Mouse (Mus musculus) kidney, postnatal 36 days (tissue): Measurements from ENCODE around the gene Olfr209.
"Not testable (repeated sequence)": the region's sequence is repeated elsewhere in the genome, so short reads cannot be mapped to it uniquely, and the experiment has no call there.

Source experiments
- DNase-seq, 2 experiments: peaks; one replicate each; pipeline ENCODE4 v3.0.0; 2021 to 2022; ENCODE audit warnings: mixed read lengths in 2 of 2

Gene Olfr209

DNA sequence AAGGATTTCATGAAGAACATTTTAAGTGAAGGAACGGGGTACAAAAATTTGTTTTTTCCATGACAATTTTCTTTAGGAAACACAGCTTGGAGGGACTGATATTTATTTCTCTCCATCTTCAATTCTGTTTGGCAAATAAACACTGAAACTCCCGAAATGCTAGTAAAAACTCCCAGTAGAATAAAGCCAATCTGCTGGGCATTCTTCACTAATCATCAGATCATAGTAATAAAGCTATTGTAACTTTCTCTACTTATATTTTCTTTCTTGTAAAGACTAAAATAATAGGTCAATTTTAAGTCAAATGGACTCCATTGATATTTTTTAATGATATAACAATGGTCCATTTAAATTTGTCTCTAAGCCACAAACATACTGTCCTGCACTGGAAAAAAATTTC, at the start of gene Olfr209:
Gene Olfr209, minus strand, starts transcription at position 101 of the 400 bp plus-strand sequence.
- no peak for DNase-seq

DNA sequence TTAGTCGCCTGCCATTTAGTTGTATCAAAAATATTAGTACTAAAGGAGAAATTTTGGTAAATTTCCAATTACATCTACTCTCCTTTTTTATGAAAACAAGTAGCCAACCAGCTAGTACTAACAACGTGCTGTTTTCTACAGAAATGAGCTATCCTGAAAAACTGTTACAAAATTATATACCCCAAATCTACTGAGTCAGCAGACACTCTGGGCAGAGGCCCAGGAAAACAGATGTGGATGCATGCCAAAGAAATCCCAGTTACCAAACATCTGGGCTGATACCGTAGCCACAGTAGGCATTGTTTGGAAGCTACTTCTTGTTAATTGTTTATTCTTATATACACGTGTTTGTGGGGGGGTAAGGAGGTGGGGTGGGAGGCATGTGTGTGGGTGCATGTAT, 49.7 kb upstream of the Olfr209 start:
- no peak for DNase-seq

DNA sequence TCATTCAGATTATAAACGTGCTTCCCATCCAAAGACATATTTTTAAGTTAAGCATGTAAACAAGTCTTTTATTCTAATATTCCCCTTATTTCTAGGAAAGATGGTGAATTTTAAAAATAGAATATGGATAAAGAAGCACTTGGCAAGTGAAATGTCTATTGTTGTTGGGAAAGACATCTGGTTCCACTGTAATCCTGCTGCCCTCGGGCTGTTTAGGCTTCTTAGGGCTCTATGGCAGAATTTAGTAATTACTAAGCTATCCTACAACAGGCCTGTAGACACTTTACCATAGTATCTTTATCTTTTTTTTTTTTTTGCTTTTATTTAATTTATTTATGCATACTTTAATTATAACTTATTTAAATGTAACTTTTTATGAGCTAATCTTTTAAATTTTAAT, 46.0 kb upstream of the Olfr209 start:
- no peak for DNase-seq

DNA sequence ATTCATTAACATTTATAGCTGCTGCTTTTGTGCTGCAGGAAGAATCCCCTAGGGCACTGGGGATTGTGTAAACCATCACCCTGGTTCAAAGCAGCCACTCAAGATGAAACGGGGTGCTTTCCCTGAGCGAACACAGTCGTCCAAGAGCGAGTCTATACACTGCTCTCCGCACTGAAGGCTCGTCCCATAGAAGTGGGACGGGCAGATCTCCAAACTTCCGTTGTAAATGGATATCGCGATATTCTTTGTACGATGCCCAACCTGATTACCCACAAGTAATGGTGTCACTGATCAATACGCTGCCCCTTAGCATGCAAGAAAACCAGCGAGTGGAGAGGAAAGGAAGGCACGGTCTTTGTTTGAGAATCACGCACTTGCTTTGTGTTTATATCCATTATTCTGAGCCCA, 45.6 kb upstream of the Olfr209 start:
- DNase-seq, result no peak

DNA sequence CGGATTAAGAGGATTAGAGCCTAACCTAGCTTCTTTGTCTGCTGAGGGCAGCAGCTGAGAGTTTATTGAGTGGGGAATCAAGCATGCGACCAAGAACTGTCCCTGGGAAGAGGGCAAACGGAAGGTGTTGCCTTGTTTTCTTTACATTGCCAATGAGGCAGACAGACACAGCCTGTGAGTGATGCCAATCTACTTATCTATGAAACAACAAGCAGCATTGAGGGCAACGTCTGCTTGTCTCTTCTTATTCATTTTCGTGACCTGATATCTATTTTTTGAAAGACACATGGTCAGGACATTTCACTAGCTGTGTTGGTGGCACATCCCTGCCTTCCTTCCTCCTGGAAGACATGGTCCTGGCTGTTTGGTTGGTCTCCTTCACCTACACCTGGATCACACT, 43.2 kb upstream of the Olfr209 start, which contains the start of gene Gabrr3:
Gene Gabrr3, plus strand, starts transcription at position 301 of the 400 bp plus-strand sequence.
- DNase-seq, result no peak

DNA sequence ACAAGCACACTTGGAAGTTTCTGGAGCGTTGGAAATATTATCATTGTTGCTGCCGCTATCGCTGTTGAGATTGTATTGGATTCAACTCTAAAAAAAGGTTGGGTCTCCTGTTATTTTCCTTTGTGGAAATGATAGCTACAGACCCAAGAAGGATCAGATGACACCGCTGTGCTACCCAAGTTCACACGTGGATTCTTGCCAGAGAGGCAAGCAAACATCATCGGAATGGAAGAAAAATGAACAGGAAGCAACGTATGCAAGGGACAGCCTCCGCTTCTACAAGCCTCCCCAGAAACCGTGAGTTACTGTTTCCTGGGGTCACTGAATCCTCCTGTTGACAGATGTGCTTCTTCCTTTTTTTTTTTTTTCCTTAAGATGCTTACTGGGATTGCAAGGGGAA, 41.0 kb upstream of the Olfr209 start:
- DNase-seq, result no peak

DNA sequence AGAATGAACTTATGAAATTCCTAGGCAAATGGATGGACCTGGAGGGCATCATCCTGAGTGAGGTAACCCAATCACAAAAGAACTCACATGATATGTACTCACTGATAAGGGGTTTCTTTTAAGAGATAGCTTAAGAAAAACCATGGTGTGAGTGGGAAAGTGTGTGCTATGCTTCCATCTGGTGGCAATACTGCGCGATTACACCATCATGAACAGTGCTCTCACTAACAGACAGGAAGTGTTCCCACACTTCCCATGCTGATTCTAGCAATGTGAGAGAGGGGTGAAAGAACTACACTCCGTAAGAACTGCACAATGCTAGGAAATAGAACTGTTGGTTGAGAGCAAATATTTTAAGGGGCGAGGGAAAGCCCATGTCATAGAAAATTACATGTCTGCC, 39.9 kb upstream of the Olfr209 start:
- peak; percentile 8 to 21 for DNase-seq

DNA sequence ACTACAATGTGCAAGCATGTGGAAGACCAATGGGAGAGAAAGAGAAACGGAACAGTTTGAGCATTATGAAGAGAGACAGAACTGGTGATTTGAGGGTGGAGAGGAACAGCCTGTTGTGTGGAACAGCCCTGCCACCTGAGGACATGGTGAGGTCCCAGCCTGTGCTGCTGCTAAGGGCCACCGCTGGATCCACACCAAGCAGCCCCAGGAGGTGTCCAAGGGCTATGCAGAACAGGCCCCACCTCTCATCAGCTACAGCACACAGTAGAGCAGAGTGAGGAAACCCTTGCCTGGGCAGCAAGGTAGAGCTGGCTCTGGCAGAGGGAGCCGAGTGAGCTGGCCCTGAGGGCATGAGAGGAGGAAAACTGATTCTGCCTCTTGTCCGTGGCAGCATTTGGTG, 38.2 kb upstream of the Olfr209 start:
- no peak for DNase-seq

DNA sequence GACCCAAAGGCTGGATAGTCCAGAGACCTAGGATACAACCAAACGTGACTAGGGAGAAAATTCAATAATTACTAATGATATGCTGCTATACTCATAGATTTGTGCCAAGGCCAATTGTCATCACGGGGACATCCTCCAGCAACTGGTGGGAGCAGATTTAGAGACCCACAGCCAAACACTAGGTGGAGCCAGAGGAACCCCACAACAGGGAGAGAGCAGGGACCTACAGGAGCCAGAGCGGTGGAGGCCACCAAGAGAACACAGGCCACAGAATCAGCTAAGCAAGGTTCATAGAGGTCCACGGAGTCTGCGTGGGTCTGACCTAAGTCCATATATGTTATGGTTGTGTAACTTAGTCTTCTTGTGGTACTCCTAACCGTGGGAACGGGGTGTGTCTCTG, 37.3 kb upstream of the Olfr209 start:
- DNase-seq, result peak in 1 of 2 experiments; percentile 21

DNA sequence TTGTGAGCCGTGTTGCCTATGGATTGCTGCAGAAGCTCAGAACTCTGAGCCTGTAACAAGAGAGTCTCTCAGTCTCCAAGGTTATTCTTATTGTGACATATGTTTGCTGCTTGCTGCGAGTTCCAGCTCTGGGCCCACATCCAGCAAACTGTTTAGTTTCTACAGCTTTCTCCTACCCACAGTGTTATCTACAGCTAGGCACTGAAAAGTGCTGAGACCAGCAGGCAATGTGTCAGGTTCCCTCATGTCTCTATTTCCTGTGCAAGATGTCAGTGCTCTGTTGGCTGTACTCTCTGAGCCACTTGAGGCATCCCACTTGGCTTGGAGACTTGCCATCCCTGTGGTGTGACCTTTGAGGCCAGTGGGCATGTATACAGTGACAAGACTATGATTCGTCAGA, 29.5 kb upstream of the Olfr209 start:
- DNase-seq, result no peak

DNA sequence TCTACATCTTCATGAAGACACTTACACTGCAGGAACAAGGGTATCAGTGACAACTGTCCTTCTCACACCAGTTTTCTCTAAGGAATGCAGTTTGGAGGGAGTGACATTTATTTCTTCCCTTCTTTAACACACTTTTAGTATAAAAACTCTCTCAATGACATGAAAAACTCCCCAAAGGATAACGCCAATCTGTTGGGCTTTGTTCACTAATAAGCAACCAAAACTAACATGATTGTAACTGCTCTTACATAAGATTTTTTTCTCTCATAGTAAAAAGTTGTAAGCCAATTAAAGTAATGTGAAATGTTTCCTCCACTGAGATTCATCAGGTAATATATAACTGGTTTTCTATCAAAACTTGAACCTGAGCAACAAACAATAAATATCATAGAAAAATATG, 14.6 kb downstream of the Olfr209 start, which contains the start of gene Olfr206:
Gene Olfr206, minus strand, starts transcription at position 101 of the 400 bp plus-strand sequence.
- no peak for DNase-seq

DNA sequence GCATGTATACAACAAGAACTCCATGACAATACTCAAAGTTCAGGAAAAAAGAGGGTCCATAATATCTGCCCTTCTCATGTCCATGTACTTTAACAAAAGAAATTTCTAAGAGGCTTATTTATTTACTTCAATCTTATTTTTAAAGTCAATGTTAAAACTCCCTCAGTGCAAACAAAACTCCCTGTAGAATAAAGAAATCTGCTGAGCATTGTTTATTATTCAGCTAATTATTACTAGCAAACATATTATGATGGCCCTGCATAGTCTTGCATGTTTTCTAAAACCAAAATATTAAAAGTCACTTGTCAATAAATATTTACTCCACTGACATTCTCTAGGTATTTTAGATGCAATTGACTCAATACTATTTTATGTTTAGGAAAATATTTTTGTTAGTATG, 32.8 kb downstream of the Olfr209 start, which contains the start of gene Olfr205:
Gene Olfr205, minus strand, starts transcription at position 101 of the 400 bp plus-strand sequence.
- no peak for DNase-seq

DNA sequence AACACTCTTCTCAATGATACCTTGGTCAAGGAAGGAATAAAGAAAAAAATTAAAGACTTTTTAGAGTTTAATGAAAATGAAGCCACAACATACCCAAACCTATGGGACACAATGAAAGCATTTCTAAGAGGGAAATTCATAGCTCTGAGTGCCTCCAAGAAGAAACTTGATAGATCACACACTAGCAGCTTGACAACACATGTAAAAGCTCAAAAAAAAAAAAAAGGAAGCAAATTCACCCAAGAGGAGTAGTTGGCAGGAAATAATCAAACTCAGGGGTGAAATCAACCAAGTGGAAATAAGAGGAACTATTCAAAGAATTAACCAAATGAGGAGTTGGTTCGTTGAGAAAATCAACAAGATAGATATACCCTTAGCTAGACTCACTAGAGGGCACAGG, 40.5 kb downstream of the Olfr209 start:
- DNase-seq, result not testable (repeated sequence)

DNA sequence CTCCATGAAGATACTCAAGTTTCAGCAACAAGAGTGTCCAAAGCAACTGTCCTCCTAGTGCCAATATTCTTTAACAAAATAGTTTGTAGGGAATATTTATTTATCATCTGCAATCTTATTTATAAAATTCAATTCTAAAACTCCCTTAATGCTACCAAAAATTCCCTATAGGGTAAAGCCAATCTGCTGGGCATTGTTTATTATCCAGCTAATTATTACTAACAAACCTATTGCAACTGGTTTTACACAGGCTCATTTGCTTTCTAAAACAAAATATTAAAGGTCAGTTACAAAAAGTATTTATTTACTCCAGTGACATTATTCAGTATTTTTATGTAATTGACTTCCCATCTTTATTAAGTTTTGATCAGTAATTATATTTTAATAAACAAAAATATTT, 45.6 kb downstream of the Olfr209 start, which contains the start of gene Olfr204:
Gene Olfr204, minus strand, starts transcription at position 101 of the 400 bp plus-strand sequence.
- no peak for DNase-seq
